ENCODE assay signal across 8 mouse cellular contexts in the genomic region with DNA sequence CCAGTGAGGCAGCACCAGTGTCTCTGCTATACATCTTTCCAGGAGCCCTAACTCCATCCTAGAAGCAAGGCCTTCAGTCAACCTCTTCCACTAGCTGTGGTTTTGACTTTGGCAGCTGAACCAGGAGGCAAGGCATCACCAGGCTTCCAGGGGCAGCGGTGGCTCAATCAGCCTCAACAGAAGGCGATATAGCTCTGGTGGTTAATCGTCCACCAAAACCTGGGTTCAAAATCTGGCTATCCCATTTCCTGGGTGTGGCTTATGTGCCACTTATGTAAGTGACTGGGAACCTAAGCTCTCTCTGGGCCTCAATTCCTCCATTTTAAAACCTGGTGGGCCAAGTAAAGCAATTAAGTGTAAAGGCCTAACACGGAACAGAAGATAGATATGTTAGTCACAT. TPM values are rescaled to one million over a fixed set of nuclear protein-coding genes. Genes with fewer than 3 reads are reported as not detected.
DNase-seq lines count a peak whose midpoint lies in the region; ATAC-seq and TF ChIP-seq lines count a peak whose summit lies in the region.

No protein-coding gene starts in this region.

- in situ Hi-C loops in ES-E14 (cut with MboI; ENCODE audit: low sequenced_read_pairs in 2 of 2, unreplicated experiment in 2 of 2), result no loop called here

- H3K9ac ChIP-seq in heart, embryonic 12.5 days, result peak overlapping the region; percentile 98
- H3K9ac ChIP-seq in ES-E14 (ENCODE audit: insufficient read depth, low read depth, low read length, poor library complexity, severe bottlenecking), result peak overlapping the region; percentile 99; the same call in 1 of the 2 replicates

- H3K4me3 ChIP-seq in heart, embryonic 12.5 days, result peak overlapping the region; percentile 89
- H3K4me3 ChIP-seq in ES-E14 (ENCODE audit: insufficient read depth in 1 of 2, low read depth in 1 of 2, low read length in 2 of 2, poor library complexity in 1 of 2, severe bottlenecking in 1 of 2) (peak overlapping the region; percentile 90 to 98), macrophage (ENCODE audit: inconsistent target) (peak overlapping the region; percentile 94)

- peaks cover 50% of the 10 kb centered on the region for H3K36me3 ChIP-seq in heart, embryonic 12.5 days
- H3K36me3 ChIP-seq in ES-E14 (ENCODE audit: control insufficient read depth, insufficient read depth, low read length, poor library complexity, severe bottlenecking) (peaks cover 32% of the 10 kb centered on the region), macrophage (ENCODE audit: inconsistent target) (peaks cover 47% of the 10 kb centered on the region)

- ATAC-seq in heart, embryonic 12.5 days (ENCODE audit: insufficient number of reproducible peaks, low FRiP score), result no peak
- peak; percentile 6; the same call in 1 of the 2 replicates for ATAC-seq in granulocyte monocyte progenitor cell, adult 5-6 weeks (replicated peaks; ENCODE audit: poor library complexity, severe bottlenecking)

- H3K9me3 ChIP-seq in heart, embryonic 12.5 days (replicated peaks), result no peaks in the 10 kb centered on the region
- H3K9me3 ChIP-seq in ES-E14 (ENCODE audit: control insufficient read depth, insufficient read depth, low read depth, low read length), result no peaks in the 10 kb centered on the region

- peak overlapping the region; percentile 96 for H3K4me2 ChIP-seq in heart, embryonic 12.5 days

- H3K27me3 ChIP-seq in heart, embryonic 12.5 days (replicated peaks), result no peaks in the 10 kb centered on the region

- peak overlapping the region; percentile 98 for H3K27ac ChIP-seq in heart, embryonic 12.5 days (ENCODE audit: poor library complexity, severe bottlenecking)
- H3K27ac ChIP-seq in ES-E14 (ENCODE audit: insufficient read depth, low read depth, low read length, poor library complexity, severe bottlenecking) (no peak overlapping the region), macrophage (peak overlapping the region; percentile 90)

- H3K4me1 ChIP-seq in heart, embryonic 12.5 days (replicated peaks), result peaks cover 37% of the 10 kb centered on the region
- peaks cover 2 to 7% of the 10 kb centered on the region in 2 experiments; a peak in 2 of 4 replicates for H3K4me1 ChIP-seq in ES-E14 (ENCODE audit: control insufficient read depth in 2 of 2, insufficient read depth in 2 of 2, low read length in 2 of 2, poor library complexity in 1 of 2)

- DNase-seq in heart, postnatal 4 days, result no peak
- no peak for DNase-seq in ES-E14 (ENCODE audit: low read depth, low spot score)
- DNase-seq in adrenal gland, adult 8-10 months, result no peak
- no peak for DNase-seq in natural killer cell, adult 2 months (ENCODE audit: low spot score in 2 of 2)
- DNase-seq in layer of hippocampus, adult 9-11 months, result no peak

- WGBS in heart, embryonic 12.5 days, result 52% methylated on average over 4 of the region's 4 CpGs
- 63% methylated on average over 4 of the region's 4 CpGs for WGBS in macrophage (ENCODE audit: missing documents)

- peaks cover 74% of the 10 kb centered on the region for H3K79me2 ChIP-seq in macrophage (ENCODE audit: inconsistent target)

TF ChIP-seq in ES-E14, 5 proteins besides CTCF, POLR2A, EP300 and RAD21:
- TF ChIP-seq ZNF384 (IDR thresholded peaks at IDR 0.05; ENCODE audit: low read depth, low read length) (no peak), HCFC1 (IDR thresholded peaks at IDR 0.05; ENCODE audit: borderline replicate concordance, insufficient read depth, low read length) (no peak), ZC3H11A (IDR thresholded peaks at IDR 0.05; ENCODE audit: borderline replicate concordance, low read depth, low read length) (no peak), CHD2 (IDR thresholded peaks at IDR 0.05; ENCODE audit: low read depth, low read length) (no peak), MAFK (IDR thresholded peaks at IDR 0.05; ENCODE audit: insufficient read depth, low read depth, low read length) (no peak)

RNA-seq across cellular contexts. Expression of a gene that starts 3.3 kb away (rescaled TPM):
- polyA plus RNA-seq in heart, embryonic 12.5 days (2016; fragmentation: Nextera tagmentation; extraction: Ambion mirVana), result 3,183 and 3,245 TPM in 2 replicates
- 1,000 to 10,000 TPM; 5,292 to 5,773 TPM for total RNA-seq in heart, postnatal 4 days (2021)
- total RNA-seq in ES-E14 (2012; rRNA removed), result 2.3 and 2.6 TPM in 2 replicates
- 4.1 TPM in 1 of 2 replicates, not detected in the other for total RNA-seq in granulocyte monocyte progenitor cell, adult 5-6 weeks (2014; fragmentation: Nextera tagmentation)
- total RNA-seq in granulocyte monocyte progenitor cell, adult 5-6 weeks (2017), result 0.82 TPM in 1 of 2 replicates, not detected in the other
- total RNA-seq in macrophage (2018; cell fraction: chromatin; rRNA removed), result 10 to 100 TPM in 1 of 26 experiments, 1 to 10 TPM in 25; 1.2 to 10.1 (median 6.3) TPM
- total RNA-seq in macrophage (2018; cell fraction: cytosol; rRNA removed), result 1 to 10 TPM in 24 of 26 experiments, under 1 TPM in 2; 0.89 to 3.3 (median 1.7) TPM
- 10 to 100 TPM in 1 of 26 experiments, 1 to 10 TPM in 23, not detected in 2; 1.5 to 12.4 (median 3.9) TPM for total RNA-seq in macrophage (2018; cell fraction: nucleus; rRNA removed)
- 0.50 to 1.8 TPM (median 0.95 TPM) in 3 replicates for polyA plus RNA-seq in macrophage (2018)
- total RNA-seq in adrenal gland, adult 8-10 months (2022), result 1 to 10 TPM; 1.1 to 3.3 (median 1.9) TPM

RNA-seq across cellular contexts. Expression of a gene that starts 11.9 kb away (rescaled TPM):
- polyA plus RNA-seq in heart, embryonic 12.5 days (2016; fragmentation: Nextera tagmentation; extraction: Ambion mirVana), result 446 and 471 TPM in 2 replicates
- 100 to 1,000 TPM; 301 to 310 TPM for total RNA-seq in heart, postnatal 4 days (2021)
- 169 and 204 TPM in 2 replicates for total RNA-seq in ES-E14 (2012; rRNA removed)
- 137 and 211 TPM in 2 replicates for total RNA-seq in granulocyte monocyte progenitor cell, adult 5-6 weeks (2014; fragmentation: Nextera tagmentation)
- total RNA-seq in granulocyte monocyte progenitor cell, adult 5-6 weeks (2017), result 86.1 and 111 TPM in 2 replicates
- 1,000 to 10,000 TPM in 24 of 26 experiments, 100 to 1,000 TPM in 2; 665 to 2,090 (median 1,583) TPM for total RNA-seq in macrophage (2018; cell fraction: chromatin; rRNA removed)
- 100 to 1,000 TPM; 112 to 253 (median 171) TPM for total RNA-seq in macrophage (2018; cell fraction: cytosol; rRNA removed)
- total RNA-seq in macrophage (2018; cell fraction: nucleus; rRNA removed), result 1,000 to 10,000 TPM in 7 of 26 experiments, 100 to 1,000 TPM in 19; 420 to 1,439 (median 890) TPM
- polyA plus RNA-seq in macrophage (2018), result 163 to 251 TPM (median 201 TPM) in 3 replicates
- total RNA-seq in adrenal gland, adult 8-10 months (2022), result 100 to 1,000 TPM; 331 to 526 (median 414) TPM

RNA-seq across cellular contexts. Expression of a gene that starts 12.8 kb away (rescaled TPM):
- 0.34 and 0.50 TPM in 2 replicates for polyA plus RNA-seq in heart, embryonic 12.5 days (2016; fragmentation: Nextera tagmentation; extraction: Ambion mirVana)
- total RNA-seq in heart, postnatal 4 days (2021), result 10 to 100 TPM in 1 of 2 experiments, 1 to 10 TPM in 1; 9.2 to 11.4 TPM
- 0.22 and 0.37 TPM in 2 replicates for total RNA-seq in ES-E14 (2012; rRNA removed)
- 0.21 TPM in 1 of 2 replicates, not detected in the other for total RNA-seq in granulocyte monocyte progenitor cell, adult 5-6 weeks (2014; fragmentation: Nextera tagmentation)
- total RNA-seq in granulocyte monocyte progenitor cell, adult 5-6 weeks (2017), result not detected in 2 replicates
- total RNA-seq in macrophage (2018; cell fraction: chromatin; rRNA removed), result 1 to 10 TPM in 3 of 26 experiments, under 1 TPM in 12, not detected in 11; 0.16 to 1.7 (median 0.55) TPM
- total RNA-seq in macrophage (2018; cell fraction: cytosol; rRNA removed), result under 1 TPM in 18 of 26 experiments, not detected in 8; 0.04 to 0.38 (median 0.11) TPM
- 1 to 10 TPM in 1 of 26 experiments, under 1 TPM in 18, not detected in 7; 0.22 to 1.3 (median 0.37) TPM for total RNA-seq in macrophage (2018; cell fraction: nucleus; rRNA removed)
- polyA plus RNA-seq in macrophage (2018), result not detected in 3 replicates
- 10 to 100 TPM in 3 of 4 experiments, 1 to 10 TPM in 1; 8.8 to 12.4 (median 10.8) TPM for total RNA-seq in adrenal gland, adult 8-10 months (2022)

RNA-seq across cellular contexts. Expression of a gene that starts 36.4 kb away (rescaled TPM):
- 48.3 and 56.7 TPM in 2 replicates for polyA plus RNA-seq in heart, embryonic 12.5 days (2016; fragmentation: Nextera tagmentation; extraction: Ambion mirVana)
- total RNA-seq in heart, postnatal 4 days (2021), result 10 to 100 TPM; 77.1 to 84.3 TPM
- total RNA-seq in ES-E14 (2012; rRNA removed), result 1.3 and 2.0 TPM in 2 replicates
- total RNA-seq in granulocyte monocyte progenitor cell, adult 5-6 weeks (2014; fragmentation: Nextera tagmentation), result not detected in 2 replicates
- total RNA-seq in granulocyte monocyte progenitor cell, adult 5-6 weeks (2017), result 3.0 TPM in 1 of 2 replicates, not detected in the other
- total RNA-seq in macrophage (2018; cell fraction: chromatin; rRNA removed), result 1,000 to 10,000 TPM in 23 of 26 experiments, 100 to 1,000 TPM in 3; 175 to 4,782 (median 2,271) TPM
- total RNA-seq in macrophage (2018; cell fraction: cytosol; rRNA removed), result 100 to 1,000 TPM in 25 of 26 experiments, 10 to 100 TPM in 1; 91.4 to 838 (median 312) TPM
- 1,000 to 10,000 TPM in 14 of 26 experiments, 100 to 1,000 TPM in 12; 325 to 5,560 (median 1,024) TPM for total RNA-seq in macrophage (2018; cell fraction: nucleus; rRNA removed)
- polyA plus RNA-seq in macrophage (2018), result 241 to 829 TPM (median 623 TPM) in 3 replicates
- 100 to 1,000 TPM in 2 of 4 experiments, 10 to 100 TPM in 2; 75.8 to 142 (median 116) TPM for total RNA-seq in adrenal gland, adult 8-10 months (2022)

RNA-seq across cellular contexts. Expression of a gene that starts 46.3 kb away (rescaled TPM):
- 8.1 and 11.6 TPM in 2 replicates for polyA plus RNA-seq in heart, embryonic 12.5 days (2016; fragmentation: Nextera tagmentation; extraction: Ambion mirVana)
- 1 to 10 TPM; 5.5 to 6.4 TPM for total RNA-seq in heart, postnatal 4 days (2021)
- total RNA-seq in ES-E14 (2012; rRNA removed), result 4.8 and 5.3 TPM in 2 replicates
- 13.9 and 15.2 TPM in 2 replicates for total RNA-seq in granulocyte monocyte progenitor cell, adult 5-6 weeks (2014; fragmentation: Nextera tagmentation)
- total RNA-seq in granulocyte monocyte progenitor cell, adult 5-6 weeks (2017), result 14.8 and 17.4 TPM in 2 replicates
- 10 to 100 TPM in 5 of 26 experiments, 1 to 10 TPM in 20, under 1 TPM in 1; 0.71 to 18.9 (median 6.1) TPM for total RNA-seq in macrophage (2018; cell fraction: chromatin; rRNA removed)
- total RNA-seq in macrophage (2018; cell fraction: cytosol; rRNA removed), result 1 to 10 TPM; 3.3 to 8.1 (median 4.7) TPM
- total RNA-seq in macrophage (2018; cell fraction: nucleus; rRNA removed), result 10 to 100 TPM in 2 of 26 experiments, 1 to 10 TPM in 24; 1.6 to 11.8 (median 5.3) TPM
- 4.8 to 7.5 TPM (median 6.3 TPM) in 3 replicates for polyA plus RNA-seq in macrophage (2018)
- total RNA-seq in adrenal gland, adult 8-10 months (2022), result 1 to 10 TPM; 7.1 to 8.5 (median 8.2) TPM

Comparison
In these comparisons a context has a peak if more than half of its experiments do, and no peak if none do; other contexts are left out.
1. RNA of a gene that starts 3.3 kb away (total RNA-seq): 5,292 to 5,773 TPM in heart, postnatal 4 days; 0.82 to 4.1 TPM in granulocyte monocyte progenitor cell, adult 5-6 weeks, 2.3 to 2.6 TPM in ES-E14 and 1.1 to 3.3 TPM in adrenal gland, adult 8-10 months; every median in the first group is over 1,000 times any median in the second.
2. Peak in every context shown above with its lines, with median percentiles within 50 percentile points of each other: H3K4me3 ChIP-seq.